Mouse (Mus musculus) adrenal gland (tissue): ENCODE results near the gene Fam81a.

Experiments
- intact Hi-C: fragments of 180-260 bp; cut with DNase I; formaldehyde crosslinking; loops from one replicate; pipeline ENCODE4 v1.15.1; 2025

Gene Fam81a

DNA sequence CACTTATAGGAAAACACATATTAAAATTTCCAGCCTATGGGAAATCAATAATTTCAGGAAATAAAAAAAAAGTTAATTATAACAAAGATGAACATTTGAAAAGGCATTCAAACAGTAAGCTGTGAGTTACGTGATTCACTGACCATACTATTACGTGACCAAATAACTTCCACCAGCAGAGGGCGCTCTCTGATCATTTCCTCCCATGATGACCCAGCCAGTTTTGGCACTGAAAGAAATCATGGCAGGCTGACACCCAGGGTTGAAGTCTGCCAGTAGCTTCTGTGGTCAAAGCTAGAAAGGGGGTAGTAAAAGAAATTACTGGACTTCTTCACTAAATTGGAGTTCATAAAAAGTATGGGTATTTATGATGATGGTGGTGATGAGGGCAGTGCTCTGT is 33.1 kb downstream of the Fam81a start:
- intact Hi-C loops, result loop anchor here (5.0 kb wide), 1 partner anchor 283 kb away; no protein-coding TSS in a partner anchor

- intact Hi-C loops, result loop anchor here (5.0 kb wide), 1 partner anchor 284 kb away; no protein-coding TSS in a partner anchor
Measured at GRCm38 (mm10) chr9:70108151-70108550, 34.2 kb downstream of the Fam81a start.

DNA sequence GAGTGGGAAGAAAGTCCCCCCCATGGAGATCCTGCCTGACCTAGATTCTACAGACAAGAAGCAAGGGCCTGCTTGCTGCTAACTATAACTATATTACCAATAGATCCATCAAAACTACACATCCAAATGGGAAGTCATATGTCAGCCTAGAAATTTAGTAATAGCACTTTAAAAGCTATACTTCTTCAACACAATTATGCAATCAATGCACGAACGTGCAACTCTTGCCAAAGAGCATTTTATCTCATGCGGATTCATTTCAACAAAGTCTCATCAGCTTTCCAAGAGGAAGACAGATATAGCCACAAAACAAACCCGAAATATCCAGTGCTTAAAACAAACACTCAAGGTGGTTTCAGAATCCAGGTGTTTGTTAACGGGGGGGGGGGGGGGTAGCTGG is 36.8 kb downstream of the Fam81a start:
- intact Hi-C loops, result loop anchor here (5.0 kb wide), 1 partner anchor 287 kb away; no protein-coding TSS in a partner anchor

DNA sequence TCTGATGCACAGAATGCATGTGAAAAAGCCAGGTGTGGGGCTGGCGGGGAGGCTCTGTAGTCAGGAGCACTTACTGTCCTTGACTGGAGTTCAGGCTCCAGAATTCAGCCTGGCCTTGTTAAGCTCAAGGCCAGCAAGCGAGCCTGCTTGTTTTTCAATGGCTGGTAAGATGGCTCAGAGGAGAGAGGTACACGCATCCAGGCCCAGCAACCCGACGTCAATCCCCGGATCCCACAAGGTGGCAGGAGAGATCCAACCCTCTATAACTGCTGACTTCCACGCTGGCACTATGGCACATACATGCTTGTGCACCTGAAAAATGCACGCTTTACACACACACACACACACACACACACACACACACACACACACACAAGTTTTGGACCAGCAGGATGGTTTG is 39.3 kb downstream of the Fam81a start:
- intact Hi-C loops, result no loop called here

- intact Hi-C loops, result no loop called here
Measured at GRCm38 (mm10) chr9:70097542-70097941, 44.8 kb downstream of the Fam81a start.

DNA sequence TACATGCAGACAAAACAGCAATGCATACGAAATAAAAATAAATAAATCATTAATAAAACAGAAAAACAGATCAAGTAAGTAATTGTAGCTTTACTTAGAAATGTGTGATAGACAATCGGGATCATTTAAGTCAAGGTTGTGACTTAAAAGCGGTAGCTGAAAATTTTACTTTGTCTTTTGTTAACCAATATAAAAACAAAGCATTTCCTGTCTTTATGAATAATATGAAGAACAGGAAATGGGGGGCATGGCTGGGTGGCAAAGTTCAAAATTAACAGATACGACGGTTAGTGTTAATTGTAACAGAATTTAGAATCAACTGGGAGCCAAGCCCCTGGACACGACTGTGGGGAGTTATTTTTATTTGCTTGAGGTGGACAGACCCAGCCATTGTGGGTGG is 47.3 kb downstream of the Fam81a start:
- intact Hi-C loops, result no loop called here

DNA sequence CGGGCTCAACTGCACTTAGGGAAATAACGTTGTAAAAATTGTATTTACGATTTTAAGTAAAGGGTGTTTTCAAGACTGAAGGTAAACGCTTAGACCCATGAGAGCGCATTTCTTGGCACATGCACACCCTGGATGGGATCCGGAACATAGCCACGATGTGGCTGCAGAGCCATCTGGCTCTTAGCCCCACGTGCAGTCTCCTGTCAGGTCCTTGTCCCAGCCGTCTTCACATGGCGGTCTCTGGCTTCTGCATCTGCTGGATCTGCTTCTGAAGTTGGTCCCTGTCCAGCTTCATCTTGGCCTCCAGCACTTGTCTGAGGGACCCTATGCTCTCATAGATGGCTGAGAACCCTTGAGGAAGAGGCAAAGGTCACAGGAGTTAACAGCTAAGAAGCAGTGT is 51.8 kb downstream of the Fam81a start:
- intact Hi-C loops, result no loop called here

DNA sequence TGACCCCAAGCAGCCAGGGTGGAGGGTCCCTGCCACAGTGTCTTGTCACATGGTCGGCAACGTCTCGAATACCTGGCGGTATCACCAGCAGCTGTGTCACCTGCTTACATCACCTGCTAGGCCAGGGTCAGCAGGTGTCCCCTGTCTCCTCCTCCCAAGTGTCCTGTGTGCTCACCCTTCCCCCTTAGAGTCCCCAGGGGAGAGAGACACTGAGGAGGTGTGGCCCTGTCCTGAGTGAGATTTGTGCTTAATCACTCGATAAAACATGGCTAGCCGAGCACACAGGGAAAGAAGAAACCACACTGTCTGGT is 53.6 kb downstream of the Fam81a start:
- intact Hi-C loops, result no loop called here

DNA sequence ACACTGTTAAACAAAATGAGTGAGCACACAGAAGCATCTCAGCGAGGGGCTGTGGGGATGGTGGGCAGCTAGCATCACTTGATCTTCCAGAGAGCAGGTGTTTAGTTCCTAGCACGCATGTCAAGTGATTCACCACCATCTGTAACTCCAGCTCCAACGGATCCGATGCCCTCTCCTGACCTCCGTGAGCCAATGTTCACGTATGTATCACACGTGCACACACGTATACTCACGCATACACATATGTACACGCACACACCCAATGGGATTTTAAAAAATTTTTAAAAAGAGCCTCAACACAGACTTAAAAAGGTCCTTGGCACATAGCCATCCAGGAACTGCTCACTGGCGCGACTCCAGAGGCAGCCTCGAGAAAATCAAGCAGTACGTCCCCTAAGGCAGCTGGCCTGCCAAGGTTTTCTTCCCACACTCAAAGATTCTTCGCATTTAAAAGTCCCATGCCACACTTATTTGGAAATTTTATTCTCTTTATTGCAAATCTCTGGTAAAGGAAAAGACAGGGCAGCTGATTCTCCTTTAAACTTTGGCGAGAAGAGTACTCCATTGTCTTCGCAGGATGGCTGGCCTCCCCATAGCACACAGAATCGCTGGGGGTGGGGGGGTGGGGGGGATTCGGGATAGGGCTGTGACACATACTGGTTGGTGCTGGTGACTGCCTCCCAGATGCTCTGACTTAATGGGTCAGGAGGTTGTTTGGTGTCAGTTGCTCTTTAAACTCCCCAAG is 54.1 kb downstream of the Fam81a start:
- intact Hi-C loops, result no loop called here

DNA sequence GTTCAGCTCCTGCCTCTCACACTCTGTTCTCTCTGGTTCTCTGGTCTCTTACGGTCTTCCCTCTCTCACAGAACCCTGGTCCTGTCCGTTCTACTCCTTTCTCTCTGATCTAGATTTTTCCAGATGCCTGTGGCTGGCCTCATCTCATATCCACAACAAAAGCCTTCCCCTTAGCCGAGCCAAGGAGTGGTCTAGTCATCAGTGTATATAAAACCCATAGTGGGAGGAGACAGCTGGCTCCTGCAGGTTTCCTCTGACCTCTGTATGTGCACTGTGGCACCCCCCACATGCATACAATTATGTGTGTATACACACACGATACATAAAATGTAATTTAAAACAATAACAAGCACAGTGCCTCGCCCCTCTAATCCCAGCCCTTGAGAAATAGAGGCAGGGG is 55.0 kb downstream of the Fam81a start:
- intact Hi-C loops, result no loop called here

- intact Hi-C loops, result no loop called here
Measured at GRCm38 (mm10) chr9:70086091-70086490, 56.3 kb downstream of the Fam81a start.

DNA sequence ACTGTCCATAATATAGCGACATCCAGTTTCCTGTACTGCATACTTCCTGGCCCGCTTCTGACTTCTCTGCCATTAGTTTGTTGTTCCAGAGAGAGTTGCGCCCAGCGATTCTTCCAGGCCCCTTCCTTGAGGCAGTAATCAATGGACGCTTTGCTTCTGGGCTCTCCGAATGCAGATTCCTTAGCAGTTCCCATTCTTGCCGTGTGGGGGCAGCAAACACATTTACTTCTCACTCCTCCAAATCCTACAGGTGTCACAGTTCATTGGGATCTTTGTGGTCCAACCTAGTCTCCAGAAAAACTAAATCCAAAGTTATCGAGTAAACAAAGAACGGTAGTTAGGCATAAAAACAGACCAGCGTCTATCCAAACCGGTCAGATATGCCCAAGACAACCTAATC is 58.3 kb downstream of the Fam81a start:
- intact Hi-C loops, result no loop called here

DNA sequence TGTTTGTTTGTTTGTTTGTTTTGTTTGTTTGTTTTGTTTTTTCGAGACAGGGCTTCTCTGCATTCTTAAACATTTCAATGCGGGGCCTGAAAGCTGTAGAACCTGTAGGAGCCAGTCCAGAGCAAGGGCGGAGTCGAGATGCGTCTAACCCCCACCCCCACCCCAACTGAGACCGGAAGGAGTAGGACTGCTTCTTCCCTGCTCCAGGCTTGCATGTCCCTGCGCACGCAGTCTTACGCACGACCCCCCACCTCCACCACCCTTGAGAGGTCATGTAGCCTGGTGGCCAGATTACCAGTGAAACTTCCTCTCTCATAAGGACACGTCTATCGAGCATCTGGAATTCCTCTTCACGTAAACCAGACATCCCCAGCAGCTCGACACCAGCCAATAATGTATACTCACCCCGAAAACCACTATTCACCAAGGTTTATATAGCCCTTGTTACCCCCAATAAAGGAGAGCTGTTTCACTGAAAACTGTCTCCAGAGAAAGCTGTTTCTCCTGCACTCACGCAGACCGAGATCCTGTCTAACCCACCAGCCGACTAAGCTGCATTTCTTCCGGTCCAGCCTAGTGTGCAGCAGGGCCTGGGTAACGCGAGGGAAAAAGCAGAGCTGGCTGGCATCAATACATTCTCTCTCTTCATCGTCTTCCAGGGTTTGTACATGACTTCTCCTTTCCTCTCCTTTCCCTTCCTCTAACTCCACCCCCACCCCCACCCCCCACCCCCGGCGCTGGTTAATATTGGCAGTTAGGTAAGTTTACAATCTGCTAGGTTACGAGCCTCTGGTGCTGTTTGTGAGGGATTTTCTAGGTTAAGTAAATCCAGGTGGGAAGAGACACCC is 59.8 kb downstream of the Fam81a start:
- intact Hi-C loops, result no loop called here

GRCm38 (mm10) chr9:70081767-70082166 is 60.6 kb downstream of the Fam81a start:
- intact Hi-C loops, result loop anchor here (2.0 kb wide), 1 partner anchor 63 kb away; no protein-coding TSS in a partner anchor

DNA sequence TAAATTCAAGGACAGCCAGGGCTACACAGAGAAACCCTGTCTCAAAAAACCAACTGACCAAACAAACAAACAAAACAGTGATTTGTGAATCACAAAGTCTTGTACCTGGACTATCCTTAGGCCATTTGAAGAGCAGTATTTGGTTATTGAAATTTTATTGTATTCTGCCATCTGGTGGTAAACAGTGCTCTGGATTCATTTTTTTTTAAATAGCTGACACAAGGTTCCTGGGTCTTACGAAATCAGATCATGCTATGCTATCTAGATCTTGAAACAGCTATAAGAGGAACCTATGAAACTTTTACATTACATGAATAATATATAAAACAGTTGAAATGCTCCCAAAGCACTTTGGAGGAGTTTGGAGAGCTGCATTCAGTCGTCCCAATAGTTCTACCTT is 61.4 kb downstream of the Fam81a start:
- intact Hi-C loops, result loop anchor here (2.0 kb wide), 1 partner anchor 62 kb away; no protein-coding TSS in a partner anchor

GRCm38 (mm10) chr9:70080027-70080800 is 62.1 kb downstream of the Fam81a start:
- intact Hi-C loops, result loop anchor here (2.0 kb wide), 1 partner anchor 61 kb away; no protein-coding TSS in a partner anchor

DNA sequence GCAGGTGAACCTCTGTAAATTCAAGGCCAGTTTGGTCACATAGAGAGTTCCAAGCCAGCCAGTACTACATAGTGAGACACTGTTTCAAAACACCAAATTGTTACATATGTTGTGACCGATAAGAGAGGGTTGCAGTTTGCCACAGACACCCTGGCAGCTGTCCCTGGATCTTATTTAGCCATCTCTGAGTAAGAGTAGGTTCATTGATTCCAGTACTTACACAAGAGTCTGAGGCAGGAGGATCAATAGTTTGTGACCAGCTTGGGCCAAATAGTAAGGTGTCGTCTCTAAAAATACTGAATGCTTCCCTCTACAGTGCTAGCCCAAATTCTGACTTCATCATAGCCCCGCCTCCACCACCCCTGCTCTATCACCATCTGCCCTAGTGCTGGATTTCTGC is 64.3 kb downstream of the Fam81a start:
- intact Hi-C loops, result no loop called here

DNA sequence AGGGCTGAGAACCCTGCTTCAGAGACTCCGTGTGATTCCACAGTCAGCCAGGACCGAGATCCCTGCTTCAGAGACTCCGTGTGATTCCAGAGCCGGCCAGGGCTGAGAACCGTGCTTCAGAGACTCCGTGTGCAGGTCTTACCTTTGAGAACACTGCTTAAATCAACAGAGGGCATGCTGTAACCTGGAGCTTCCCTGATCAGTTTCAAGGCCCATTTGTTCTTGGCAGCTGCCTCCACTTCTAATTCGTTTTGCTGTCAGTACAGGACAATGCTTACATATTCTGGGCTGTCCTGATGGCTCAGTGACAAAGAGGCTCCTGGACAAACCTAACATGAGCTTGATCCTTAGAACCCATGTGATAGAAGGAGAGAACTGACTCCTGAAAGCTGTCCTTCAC is 65.2 kb downstream of the Fam81a start:
- intact Hi-C loops, result no loop called here

DNA sequence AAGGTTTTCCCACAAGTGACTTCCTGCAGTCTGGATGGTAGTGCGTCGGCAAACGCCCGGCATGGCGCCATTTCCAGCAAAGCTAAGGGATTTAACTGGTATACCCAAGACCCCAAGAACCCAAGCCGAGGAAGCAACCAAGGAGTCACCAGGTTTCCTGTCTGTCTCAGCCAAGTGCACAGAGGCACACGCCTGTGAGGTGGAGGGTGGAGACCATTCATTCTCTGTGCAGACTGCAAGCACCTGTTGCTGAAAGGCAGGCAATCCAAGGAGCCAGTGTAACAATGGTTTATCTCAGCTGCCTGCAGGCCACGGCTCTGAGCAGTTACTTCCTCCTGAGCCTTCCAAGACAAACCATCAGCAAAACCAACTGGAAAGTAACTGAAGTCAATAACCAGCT is 70.0 kb downstream of the Fam81a start:
- intact Hi-C loops, result no loop called here

GRCm38 (mm10) chr9:70069961-70070435 is 72.4 kb downstream of the Fam81a start:
- intact Hi-C loops, result no loop called here

GRCm38 (mm10) chr9:70067497-70067896 is 74.9 kb downstream of the Fam81a start:
- intact Hi-C loops, result no loop called here

DNA sequence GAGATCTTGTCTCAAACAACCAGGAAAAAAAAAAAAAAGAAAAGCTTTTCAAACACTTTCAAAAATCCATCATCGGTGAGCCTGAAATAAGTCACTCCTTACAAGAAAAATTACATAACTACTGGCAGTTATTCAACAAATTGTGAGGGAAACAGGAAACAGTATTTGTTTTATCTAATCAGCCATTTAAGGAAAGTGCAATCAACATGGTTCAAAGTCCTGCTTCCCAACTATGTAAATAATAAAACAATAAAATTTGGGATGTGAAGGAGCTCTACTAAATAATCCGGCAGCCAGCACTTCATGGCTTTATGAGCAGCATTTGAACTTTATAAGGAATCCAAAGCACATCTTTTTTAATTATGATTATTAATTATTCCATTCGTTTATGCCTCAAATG is 80.3 kb downstream of the Fam81a start:
- intact Hi-C loops, result no loop called here
